Mouse (Mus musculus) adipocyte (in vitro differentiated cells): ENCODE results near the gene Rasgrf2.
A peak's percentile ranks its signal among the peaks of the same experiment; 100 is the strongest.

ENCODE experiments used
- DNase-seq: peaks from one replicate; pipeline ENCODE4 v3.0.0-alpha.2; 2016; ENCODE audit warnings: low spot score

The Rasgrf2 gene

GRCm38 (mm10) chr13:91881837-91882480 lies 249.5 kb downstream of the Rasgrf2 start:
- peak; percentile 55 for DNase-seq

GRCm38 (mm10) chr13:91880256-91880655 lies 251.2 kb downstream of the Rasgrf2 start:
- DNase-seq: peak; percentile 49

- no peak for DNase-seq
Observed at GRCm38 (mm10) chr13:91877996-91878395, 253.5 kb downstream of the Rasgrf2 start.

- DNase-seq: no peak
Observed at GRCm38 (mm10) chr13:91877350-91877749, 254.1 kb downstream of the Rasgrf2 start.

GRCm38 (mm10) chr13:91876741-91877349 lies 254.6 kb downstream of the Rasgrf2 start, which contains the start of gene Ckmt2:
Ckmt2 (minus strand) TSS chr13:91876885.
- no peak for DNase-seq

- DNase-seq: no peak
Observed at GRCm38 (mm10) chr13:91875581-91875980, 255.9 kb downstream of the Rasgrf2 start.

GRCm38 (mm10) chr13:91874565-91874964 lies 256.9 kb downstream of the Rasgrf2 start:
- DNase-seq: no peak

GRCm38 (mm10) chr13:91873734-91874329 lies 257.6 kb downstream of the Rasgrf2 start:
- no peak for DNase-seq

- no peak for DNase-seq
Observed at GRCm38 (mm10) chr13:91868577-91868976, 262.9 kb downstream of the Rasgrf2 start.

- no peak for DNase-seq
Observed at GRCm38 (mm10) chr13:91858835-91859234, 272.6 kb downstream of the Rasgrf2 start.

GRCm38 (mm10) chr13:91857427-91857826 lies 274.0 kb downstream of the Rasgrf2 start:
- DNase-seq: no peak

GRCm38 (mm10) chr13:91854412-91854811 lies 277.0 kb downstream of the Rasgrf2 start:
- no peak for DNase-seq
